Mouse (Mus musculus) thymus, postnatal 25 days (tissue): ENCODE measurements at regions not wholly inside any gene's neighbourhood (a gene's known extent, or its start where the extent isn't known, plus 50 kb on each side); places are given as distances from the start of the nearest gene placed in this dataset.
"Not testable (repeated sequence)": the region's sequence is repeated elsewhere in the genome, so short reads cannot be mapped to it uniquely, and the experiment has no call there.

Experiments used
- DNase-seq: peaks from one replicate; pipeline ENCODE4 v3.0.0; 2022

DNA sequence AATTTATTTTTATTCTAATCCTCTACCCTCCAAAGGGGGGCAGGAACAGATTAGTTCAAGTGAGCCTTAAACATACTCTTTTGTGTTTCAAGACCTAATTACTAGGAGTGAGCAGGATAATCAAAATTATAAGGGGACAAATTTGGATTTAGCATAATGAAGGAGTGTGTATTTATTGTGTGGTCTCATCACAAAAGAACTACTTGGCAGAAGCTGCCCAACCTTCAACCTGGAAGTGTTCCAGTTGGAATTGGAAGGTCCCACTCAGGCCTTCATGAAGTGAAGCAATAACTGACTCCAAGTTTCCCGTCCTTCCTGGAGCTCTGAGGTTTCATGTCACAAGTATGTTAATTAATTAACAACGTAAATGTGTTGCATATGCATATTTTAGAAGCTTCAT is 439.3 kb upstream of the Hsf2 start:
- no peak for DNase-seq

GRCm38 (mm10) chr10:57047719-57048118 is 438.5 kb upstream of the Hsf2 start:
- DNase-seq: no peak

DNA sequence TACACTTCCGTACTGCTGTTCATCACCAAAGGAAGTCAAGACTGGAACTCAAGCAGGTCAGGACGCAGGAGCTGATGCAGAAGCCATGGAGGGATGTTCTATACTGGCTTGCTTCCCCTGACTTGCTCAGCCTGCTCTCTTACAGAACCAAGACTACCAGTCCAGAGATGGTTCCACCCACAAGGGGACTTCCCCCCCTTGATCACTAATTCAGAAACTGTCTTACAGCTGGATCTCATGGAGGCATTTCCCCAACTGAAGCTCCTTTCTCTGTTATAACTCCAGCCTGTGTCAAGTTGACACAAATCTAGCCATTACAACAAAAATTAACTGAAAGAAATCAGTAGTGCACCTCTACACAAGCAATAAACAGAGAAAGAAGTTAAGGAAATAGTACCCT is 432.8 kb upstream of the Hsf2 start:
- DNase-seq: not testable (repeated sequence)

- no peak for DNase-seq
Observed at GRCm38 (mm10) chr10:57090131-57090530, 396.1 kb upstream of the Hsf2 start.

GRCm38 (mm10) chr10:57095920-57096319 is 390.3 kb upstream of the Hsf2 start:
- no peak for DNase-seq

DNA sequence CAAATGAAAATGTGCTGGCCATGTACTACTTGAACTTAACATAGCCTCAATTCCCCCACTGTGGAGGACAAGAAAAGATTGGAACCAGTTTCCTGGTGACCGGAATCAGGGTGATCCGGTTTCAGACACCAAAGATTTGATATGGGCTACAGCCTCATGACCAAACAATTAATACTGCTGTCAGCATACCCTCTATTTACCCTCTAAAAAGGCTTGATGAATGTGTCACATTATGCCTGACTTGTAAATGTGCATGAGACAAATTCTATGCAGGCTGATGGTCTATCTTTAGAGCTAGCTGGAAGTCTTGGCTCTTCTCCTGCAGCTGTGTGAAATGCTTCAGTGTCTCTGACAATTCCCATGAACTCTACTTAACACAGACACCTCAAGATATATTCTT is 372.8 kb upstream of the Hsf2 start:
- DNase-seq: no peak

GRCm38 (mm10) chr10:57114696-57115271 is 371.4 kb upstream of the Hsf2 start:
- DNase-seq: no peak

DNA sequence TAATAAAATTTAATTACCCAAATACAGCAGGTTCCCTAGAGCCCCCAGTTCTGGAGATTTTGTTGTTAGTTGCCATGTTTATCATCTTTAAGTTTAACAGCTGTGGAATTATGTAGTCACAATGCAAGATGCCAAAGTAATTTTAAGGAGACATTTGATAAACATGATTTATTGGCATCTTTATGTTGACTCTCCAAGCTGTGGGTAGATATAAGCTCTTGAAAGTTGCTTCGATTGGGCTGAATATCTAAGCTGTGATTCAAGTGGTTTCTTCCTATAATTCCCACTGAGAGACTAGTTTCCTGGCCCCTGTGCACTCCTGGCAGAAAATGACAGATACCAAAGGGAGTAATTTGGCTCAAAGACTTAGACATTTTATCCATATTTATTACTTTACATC is 364.7 kb upstream of the Hsf2 start:
- DNase-seq: no peak

GRCm38 (mm10) chr10:57127185-57127584 is 359.0 kb upstream of the Hsf2 start:
- DNase-seq: no peak

DNA sequence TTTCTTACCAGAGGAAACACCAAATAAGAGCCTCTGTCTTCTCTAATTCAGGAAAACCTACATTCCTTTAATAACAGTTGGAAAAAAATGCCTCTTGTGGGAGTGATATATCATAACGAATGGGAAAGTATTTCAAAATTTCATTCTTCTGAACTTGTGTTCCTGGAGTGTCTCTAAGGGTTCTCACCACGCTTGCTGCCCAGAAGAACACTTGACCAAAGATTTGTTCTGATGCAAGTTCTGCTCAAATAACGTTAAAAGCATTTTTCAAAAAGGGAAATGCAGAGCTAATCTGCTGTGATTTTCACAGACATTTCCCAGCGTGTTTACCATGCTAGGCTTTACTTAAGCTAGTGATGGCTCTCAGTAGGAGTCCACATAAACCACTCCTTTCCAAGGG is 329.8 kb upstream of the Hsf2 start:
- DNase-seq: no peak

GRCm38 (mm10) chr10:57156912-57157311 is 329.3 kb upstream of the Hsf2 start:
- DNase-seq: no peak

DNA sequence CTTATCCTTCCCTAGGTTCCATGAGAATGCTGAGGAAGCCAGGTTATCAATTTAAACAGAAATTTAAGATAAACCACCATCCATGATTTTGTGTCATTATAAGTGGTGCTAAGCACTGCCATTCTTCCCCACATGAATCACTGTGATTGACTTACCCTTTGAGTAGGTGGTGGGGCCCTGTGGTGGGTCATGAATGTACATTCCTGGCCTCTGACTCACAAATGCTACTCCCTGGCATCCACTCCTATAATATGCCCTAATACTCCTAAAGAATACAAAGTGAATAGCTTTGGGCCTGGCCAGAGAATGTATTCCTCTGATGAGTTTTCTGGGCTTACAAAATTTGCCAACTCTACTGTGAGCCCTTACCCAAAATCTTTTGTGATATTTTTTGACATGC is 325.6 kb upstream of the Hsf2 start:
- DNase-seq: no peak

DNA sequence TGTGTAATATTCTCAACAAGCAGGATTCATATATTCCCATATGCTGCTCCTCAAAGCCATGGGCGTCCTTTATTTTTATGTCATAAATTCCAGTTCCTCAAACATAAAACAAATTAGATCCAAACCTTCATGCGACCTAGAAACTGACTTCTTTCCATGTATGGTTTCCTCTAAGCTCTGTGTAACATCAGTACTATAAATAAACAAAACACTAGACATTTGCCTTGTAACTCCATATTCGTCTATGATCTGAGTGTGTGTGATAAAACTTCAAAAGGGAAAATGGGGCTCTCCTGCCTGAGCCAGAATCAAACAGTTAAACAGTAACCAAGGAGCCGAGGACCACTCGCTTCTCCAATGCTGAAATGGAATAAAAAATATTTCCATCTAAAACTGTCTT is 322.8 kb upstream of the Hsf2 start:
- DNase-seq: no peak

- DNase-seq: no peak
Observed at GRCm38 (mm10) chr10:57183560-57183959, 302.6 kb upstream of the Hsf2 start.

DNA sequence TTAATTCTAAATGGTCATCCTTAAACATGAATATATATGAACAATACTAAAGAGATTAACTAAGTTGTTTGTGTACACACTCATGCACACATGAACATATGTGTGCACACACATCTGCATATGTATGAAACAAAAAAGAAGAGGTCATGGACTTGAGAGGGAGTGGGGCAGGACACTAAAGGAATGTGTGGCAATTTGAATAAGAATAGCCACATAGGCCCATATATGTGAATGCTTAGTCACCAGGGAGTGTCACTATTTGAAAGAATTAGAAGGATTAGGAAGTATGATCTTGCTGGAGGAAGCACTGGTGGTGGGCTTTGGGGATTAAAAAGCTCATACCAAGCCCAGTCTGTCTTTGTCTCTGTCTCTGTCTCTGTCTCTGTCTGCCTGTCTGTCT is 275.5 kb upstream of the Hsf2 start:
- DNase-seq: no peak

DNA sequence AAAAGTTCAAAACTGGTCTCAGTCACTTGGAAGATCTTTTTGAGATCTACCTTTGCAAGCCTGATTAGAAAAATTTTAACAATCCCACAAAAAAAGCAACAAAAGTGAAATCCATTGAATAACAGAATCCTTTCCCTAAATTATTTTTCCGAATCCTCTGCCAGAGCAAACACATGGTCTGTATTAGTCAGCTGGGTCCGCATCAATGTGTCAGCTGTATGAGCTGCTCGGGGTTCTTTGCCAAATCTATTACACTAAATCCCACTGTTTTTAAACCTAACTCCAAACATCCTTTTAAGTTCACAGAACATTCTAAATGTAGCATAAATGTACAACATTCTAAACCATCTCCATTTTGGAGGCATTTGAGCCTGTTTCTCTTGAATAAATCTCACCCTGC is 255.1 kb upstream of the Hsf2 start:
- DNase-seq: no peak

DNA sequence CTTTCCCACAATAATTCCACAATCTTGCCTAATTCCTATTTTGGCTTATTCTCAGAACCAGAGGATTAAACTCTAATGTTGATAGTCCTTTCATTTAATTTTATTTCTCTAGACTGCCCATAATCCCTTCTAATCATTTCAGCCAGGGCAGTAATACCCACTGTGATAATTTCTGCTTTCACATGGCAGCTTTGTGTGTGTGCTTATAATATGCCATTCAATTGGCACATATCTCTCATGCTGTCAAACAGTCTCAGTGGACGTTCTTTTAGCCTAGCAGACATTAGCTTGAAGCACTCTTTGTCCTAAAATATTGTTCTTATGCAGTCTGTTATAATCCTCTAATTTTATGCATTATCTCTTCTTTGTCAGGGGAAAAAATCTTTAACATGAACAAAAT is 205.0 kb upstream of the Hsf2 start:
- no peak for DNase-seq

DNA sequence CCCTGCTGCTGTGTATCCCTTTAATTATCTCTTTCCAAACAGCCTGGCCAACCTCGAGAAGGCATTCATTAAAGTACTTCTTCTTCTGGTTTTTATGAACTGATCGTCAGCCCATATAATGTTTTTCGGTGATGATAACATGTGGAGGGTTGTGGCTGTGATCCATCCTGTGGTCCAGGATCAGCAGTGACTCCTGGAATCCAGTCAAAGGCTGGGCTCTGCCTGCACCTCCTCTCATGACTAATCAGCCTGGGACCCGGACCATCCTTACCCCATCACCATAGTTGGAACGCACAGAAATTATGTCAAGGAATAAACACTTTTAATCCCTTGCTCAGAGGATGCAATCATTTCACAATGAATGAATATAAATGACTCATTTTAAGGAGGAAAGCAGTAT is 203.3 kb upstream of the Hsf2 start:
- DNase-seq: no peak

- DNase-seq: no peak
Observed at GRCm38 (mm10) chr10:57291596-57291995, 194.6 kb upstream of the Hsf2 start.

- DNase-seq: no peak
Observed at GRCm38 (mm10) chr10:57313799-57314198, 172.4 kb upstream of the Hsf2 start.

DNA sequence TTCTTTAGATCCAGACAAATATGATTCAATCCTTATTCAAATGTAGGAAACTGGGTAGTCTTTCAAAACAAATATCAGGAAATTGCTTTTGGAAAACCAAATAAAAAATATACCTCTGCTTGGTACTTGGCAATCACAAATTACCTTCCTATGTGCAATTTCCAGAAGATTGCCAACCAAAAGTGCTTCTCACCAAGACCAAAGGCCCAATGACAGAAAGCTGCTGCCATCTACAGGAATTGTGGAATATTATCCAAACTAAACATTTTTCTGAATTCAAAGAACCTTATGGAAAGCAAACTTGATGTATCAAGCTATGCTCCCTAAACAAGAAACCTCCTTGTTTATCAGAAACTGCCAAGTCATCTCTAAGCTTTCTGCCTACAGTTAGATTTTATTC is 169.1 kb upstream of the Hsf2 start:
- no peak for DNase-seq

GRCm38 (mm10) chr10:57319171-57319570 is 167.0 kb upstream of the Hsf2 start:
- DNase-seq: no peak

DNA sequence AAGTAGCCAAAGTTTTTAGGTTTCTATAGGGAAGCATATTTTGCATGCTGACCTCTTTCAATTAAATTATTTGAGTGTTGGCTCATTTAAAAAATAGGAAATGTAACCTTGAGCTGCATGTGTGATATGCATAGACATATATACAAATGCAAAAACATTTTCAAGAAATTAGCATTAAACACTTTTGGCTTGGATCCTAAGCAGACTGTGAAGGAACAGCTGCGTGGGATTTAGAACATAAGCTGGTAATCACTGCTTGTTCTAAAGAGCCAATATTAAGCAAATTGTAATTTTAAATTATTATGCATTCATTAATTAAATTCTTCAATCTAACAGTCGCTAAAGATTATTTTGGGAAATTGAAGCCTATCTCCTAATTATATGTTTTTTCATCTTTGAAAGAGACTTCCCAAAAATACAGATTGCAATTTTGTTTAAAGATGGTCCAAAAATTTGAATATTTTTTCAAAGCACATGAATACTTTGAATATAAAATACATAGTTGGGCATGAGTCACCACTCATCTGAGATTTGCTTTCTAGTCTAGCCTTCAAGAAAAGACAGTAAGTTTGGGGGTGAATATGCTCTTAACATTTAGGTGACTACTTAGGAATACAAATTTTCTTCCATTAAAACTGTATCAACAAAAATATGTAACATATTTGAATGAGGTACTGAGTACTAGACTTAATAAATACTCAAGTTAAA is 163.3 kb upstream of the Hsf2 start:
- DNase-seq: no peak

GRCm38 (mm10) chr10:57324226-57324625 is 162.0 kb upstream of the Hsf2 start:
- DNase-seq: no peak

- not testable (repeated sequence) for DNase-seq
Observed at GRCm38 (mm10) chr10:57362781-57363180, 123.4 kb upstream of the Hsf2 start.
